Mouse (Mus musculus) olfactory bulb, adult 2 months (tissue): ENCODE results near the gene Ano4. TPM values are rescaled to one million over a fixed set of nuclear protein-coding genes. Genes with fewer than 3 reads are reported as not detected.

Source experiments
- H3K27ac ChIP-seq: fragments of 200-500 bp; 2 replicates; pipeline ENCODE4 v1.5.1; 2012; ENCODE audit warnings: low read depth, low read length; ENCODE audit not compliant: insufficient read depth
- H3K4me1 ChIP-seq: fragments of 200-500 bp; 2 replicates; pipeline ENCODE4 v1.6.1; 2012; ENCODE audit warnings: low read length; ENCODE audit not compliant: control insufficient read depth, insufficient read depth
- H3K4me3 ChIP-seq: fragments of 200-500 bp; 2 replicates; pipeline ENCODE4 v1.5.1; 2012; ENCODE audit warnings: mild to moderate bottlenecking, low read depth, low read length, moderate library complexity; ENCODE audit not compliant: insufficient read depth
- CTCF ChIP-seq: fragments of 200-500 bp; IDR thresholded peaks from 2 replicates; pipeline ENCODE4 v1.5.1; 2012; ENCODE audit warnings: low read depth, mild to moderate bottlenecking, low read length, moderate library complexity; ENCODE audit not compliant: insufficient read depth
- POLR2A ChIP-seq: fragments of 200-500 bp; IDR thresholded peaks from 2 replicates; pipeline ENCODE4 v1.6.1; 2012; ENCODE audit warnings: mild to moderate bottlenecking, low read depth, low read length, moderate library complexity; ENCODE audit not compliant: insufficient read depth
- WGBS: fragments of 180-500 bp; shearing (Covaris S2); methylation state at CpG from one replicate; pipeline ENCODE4 v1.1.7; 2018; 5-methylcytosine and 5-hydroxymethylcytosine counted together
- polyA plus RNA-seq: library from polyadenylated mRNA; stranded (reverse); fragments of >200 nt; gene quantifications from 2 replicates; pipeline ENCODE4 v1.2.4, GENCODE M21; 2012; ENCODE audit warnings: low replicate concordance; ENCODE audit not compliant: missing spikeins, insufficient read depth, insufficient read length

Gene Ano4
- polyA plus RNA-seq, 1 experiment: not detected

DNA sequence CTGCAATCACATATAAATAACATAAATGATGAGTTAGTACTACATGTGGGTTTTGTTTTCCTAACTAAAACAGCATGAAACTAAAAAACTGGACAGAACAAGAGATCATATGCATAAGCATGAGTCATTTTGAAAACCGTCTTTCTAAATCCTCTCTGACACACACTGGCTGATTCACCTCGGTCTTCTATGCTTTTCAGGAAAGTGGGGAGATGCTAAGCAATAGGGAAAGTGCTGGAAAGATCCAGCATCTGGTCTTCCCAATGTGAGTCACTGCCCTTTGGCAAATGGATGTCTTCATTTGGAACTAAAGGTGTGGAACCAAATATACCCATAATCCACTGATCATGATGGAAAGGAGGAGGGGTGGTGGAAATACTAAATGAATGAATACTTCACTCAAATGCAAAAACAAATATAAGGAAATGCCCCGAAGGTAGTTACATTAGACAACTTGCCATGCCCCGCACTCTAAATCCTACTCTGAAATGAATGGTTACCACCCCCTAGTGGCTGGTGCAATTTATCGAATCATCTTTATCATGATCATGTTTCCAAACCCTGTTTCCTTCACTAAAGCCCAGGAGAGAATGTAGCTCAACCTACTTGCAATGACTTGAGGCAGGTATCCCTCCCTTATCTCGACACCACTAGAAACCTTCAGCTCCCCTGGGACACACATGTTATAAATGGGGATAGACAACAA, 122.1 kb downstream of the Ano4 start:
- no peak overlapping the region for H3K4me3 ChIP-seq
- TF ChIP-seq CTCF: no peak
- no peak for TF ChIP-seq POLR2A
- no peaks in the 10 kb centered on the region for H3K4me1 ChIP-seq
- no peak overlapping the region for H3K27ac ChIP-seq
- 69% methylated on average over 6 of the region's 6 CpGs for WGBS

DNA sequence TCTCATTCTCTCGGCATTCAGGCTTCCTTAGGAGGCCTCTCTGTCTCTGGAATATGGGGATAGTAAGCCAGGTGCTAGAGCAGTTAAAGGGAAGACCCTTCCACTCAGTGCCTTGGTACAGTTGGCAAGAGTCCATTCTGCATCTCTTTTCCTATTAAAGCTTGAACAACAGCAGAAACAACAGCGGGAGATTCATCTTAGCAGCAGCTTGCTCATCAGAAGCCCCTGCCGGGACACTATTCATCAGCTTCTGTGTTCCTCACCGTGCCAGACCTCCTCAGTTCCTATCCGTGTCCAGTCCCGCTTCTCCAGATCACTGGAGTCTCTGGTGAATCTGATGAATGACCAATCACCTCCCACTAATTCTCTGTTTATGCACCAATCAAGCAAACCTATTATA, 128.5 kb downstream of the Ano4 start:
- WGBS: 58% methylated on average over 6 of the region's 6 CpGs
- TF ChIP-seq CTCF (no peak), POLR2A (no peak)

DNA sequence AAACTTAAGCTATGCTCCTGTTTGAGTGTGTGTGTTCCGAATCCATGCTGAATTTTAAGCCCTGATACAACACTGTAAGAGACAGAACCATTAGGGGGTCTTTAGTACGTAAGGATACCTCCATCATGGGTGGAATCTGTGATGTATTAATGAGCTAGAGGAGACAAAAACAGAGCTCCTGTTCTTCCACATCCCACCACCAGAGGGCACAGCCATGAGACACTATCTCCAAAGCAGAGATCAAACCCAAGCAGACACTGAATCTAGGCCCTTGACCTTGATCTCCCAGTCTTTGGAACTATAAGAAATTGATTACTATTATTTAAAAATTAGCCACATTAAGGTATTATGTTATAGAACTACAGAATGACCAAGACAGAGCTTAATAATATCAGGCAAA, 138.7 kb downstream of the Ano4 start:
- no peak overlapping the region for H3K4me3 ChIP-seq
- 56% methylated on average over 2 of the region's 2 CpGs for WGBS
- no peak overlapping the region for H3K27ac ChIP-seq
- TF ChIP-seq POLR2A: no peak
- TF ChIP-seq CTCF: no peak
- no peaks in the 10 kb centered on the region for H3K4me1 ChIP-seq

More for the DNA sequence above, 128.5 kb downstream of the Ano4 start:
- Histone ChIP-seq H3K27ac (no peak overlapping the region), H3K4me1 (no peaks in the 10 kb centered on the region), H3K4me3 (no peak overlapping the region)

DNA sequence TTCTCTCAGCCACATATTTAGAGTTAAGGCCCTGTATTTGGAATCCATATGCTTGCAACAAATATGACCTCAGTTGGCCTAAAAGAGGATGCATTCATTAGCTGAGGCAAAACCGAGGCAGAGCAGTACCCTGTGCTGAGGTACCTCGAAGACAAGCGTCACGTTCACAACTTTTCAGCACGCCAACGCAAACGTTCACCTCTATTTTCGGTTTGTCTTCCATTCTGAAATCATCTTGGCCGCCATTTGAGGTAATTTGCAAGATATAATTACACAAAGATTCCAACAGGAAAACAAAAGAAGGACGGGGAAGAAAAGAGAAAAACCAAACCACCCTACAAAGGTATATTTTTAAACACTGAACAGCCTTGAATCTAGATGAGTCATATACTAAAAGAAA, 148.1 kb downstream of the Ano4 start:
- H3K27ac ChIP-seq: peak overlapping the region; percentile 44; the same call in 1 of the 2 replicates
- TF ChIP-seq POLR2A (no peak), CTCF (no peak)
- 47% methylated on average over 10 of the region's 10 CpGs for WGBS

DNA sequence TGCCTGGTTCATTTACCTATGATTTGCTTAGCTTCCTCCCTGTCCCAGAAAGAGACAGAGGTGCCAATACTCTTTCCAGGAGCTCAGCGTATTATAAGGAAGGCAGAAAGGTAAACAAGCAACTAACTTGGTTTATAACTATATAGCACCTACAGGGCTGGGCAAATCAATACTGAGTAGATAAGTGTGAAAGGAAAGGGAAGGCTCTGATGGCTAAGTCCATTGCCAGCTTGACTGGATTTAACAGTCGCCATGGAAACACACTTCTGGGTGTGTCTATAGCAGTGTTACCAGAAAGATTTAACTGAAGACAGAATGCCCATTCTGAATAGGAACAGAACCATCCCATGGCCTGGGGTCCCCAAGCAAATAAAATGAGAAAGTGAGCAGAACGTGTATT, 149.5 kb downstream of the Ano4 start:
- Histone ChIP-seq H3K27ac (no peak overlapping the region), H3K4me1 (peaks cover 5% of the 10 kb centered on the region; the same call in 1 of the 2 replicates), H3K4me3 (no peak overlapping the region)
- WGBS: 86% methylated on average over 3 of the region's 3 CpGs
- no peak for TF ChIP-seq CTCF

More for the DNA sequence above, 148.1 kb downstream of the Ano4 start:
- no peak overlapping the region for H3K4me3 ChIP-seq
- H3K4me1 ChIP-seq: peaks cover 5% of the 10 kb centered on the region; the same call in 1 of the 2 replicates

DNA sequence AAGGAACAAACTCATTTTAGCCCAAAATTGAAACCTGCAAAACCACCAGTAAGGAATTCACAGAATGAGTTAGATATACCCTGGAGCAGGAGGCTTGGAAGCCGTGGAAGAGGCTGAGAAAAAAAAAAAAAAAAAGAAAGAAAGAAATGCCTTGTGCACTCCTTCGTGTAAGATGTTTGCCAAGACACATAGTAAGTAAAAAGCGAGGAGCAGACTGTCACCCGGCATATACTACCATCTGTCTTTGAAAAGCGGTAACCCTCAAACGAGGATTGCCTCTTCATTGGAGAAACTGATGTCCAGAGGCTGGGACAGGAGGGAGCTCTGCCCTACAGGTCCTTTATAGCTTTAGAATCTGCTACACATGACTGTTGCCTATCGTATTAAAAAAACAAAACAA, 150.1 kb downstream of the Ano4 start:
- WGBS: 62% methylated on average over 7 of the region's 7 CpGs
- H3K4me3 ChIP-seq: no peak overlapping the region
- no peak for TF ChIP-seq POLR2A
- TF ChIP-seq CTCF: no peak
- H3K4me1 ChIP-seq: peaks cover 5% of the 10 kb centered on the region; the same call in 1 of the 2 replicates
- H3K27ac ChIP-seq: no peak overlapping the region

DNA sequence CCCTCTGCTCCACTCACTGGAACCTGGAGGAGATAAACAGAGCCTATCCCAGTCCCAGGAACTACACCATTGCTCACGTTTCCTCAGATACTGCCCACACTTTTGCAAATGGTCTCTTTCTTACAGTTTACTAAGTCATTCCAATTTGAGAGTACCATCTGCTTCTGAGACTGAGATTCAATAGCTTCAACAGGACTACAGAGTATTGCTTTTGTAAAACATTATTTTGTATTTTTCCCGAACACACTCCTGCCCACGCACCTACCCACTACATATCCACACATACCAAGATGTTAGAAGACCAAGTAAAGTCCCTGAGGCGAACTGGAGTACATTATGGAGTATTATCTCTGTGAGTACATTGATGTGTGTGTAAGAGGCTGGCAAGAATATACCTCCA, 166.6 kb downstream of the Ano4 start:
- no peak overlapping the region for H3K4me3 ChIP-seq
- TF ChIP-seq CTCF: no peak
- 75% methylated on average over 4 of the region's 4 CpGs for WGBS
- no peak overlapping the region for H3K27ac ChIP-seq
- no peaks in the 10 kb centered on the region for H3K4me1 ChIP-seq

DNA sequence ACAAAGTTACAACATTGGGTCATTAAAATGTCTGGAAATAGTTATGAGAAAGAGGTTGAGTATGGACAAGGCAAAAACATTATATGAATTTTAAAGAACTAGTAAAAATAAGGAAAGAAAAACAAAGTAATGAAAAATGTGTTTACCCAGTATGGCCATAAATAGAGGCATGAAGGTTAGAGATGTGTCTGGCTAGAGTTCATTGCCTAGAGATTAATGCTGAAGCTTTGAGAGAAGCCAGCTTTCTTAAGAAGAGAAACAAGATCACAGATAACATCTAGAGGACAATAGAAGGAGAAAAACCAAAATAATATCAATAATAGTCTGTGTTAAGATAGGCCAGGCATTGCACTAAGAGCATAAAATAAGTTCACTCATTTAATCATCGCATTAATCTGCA, 180.0 kb downstream of the Ano4 start:
- TF ChIP-seq POLR2A (no peak), CTCF (no peak)
- H3K4me1 ChIP-seq: no peaks in the 10 kb centered on the region
- H3K4me3 ChIP-seq: no peak overlapping the region
- no peak overlapping the region for H3K27ac ChIP-seq
- 98% methylated on average over 1 of the region's 1 CpGs for WGBS

DNA sequence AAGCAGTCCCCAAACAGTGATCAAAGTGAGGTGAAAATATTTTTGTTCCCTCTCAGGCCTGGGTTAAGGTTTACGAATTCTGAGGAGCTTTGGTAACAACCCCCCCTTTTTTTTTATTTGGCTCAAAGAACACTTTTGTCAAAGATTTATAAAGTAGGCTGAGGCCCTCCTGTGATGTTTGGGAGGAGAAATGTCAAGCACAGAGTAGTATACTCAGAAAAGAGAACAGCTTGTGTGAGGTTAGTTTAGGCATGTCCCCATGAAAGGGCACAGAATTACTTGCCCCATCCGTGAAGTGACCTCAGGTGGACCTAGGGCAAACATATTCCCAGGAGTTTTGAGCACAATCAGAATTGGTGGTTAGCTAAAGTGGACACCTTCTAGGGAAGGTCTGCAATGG, 189.1 kb downstream of the Ano4 start:
- H3K4me1 ChIP-seq: no peaks in the 10 kb centered on the region
- H3K27ac ChIP-seq: no peak overlapping the region
- 55% methylated on average over 2 of the region's 2 CpGs for WGBS
- no peak overlapping the region for H3K4me3 ChIP-seq
- TF ChIP-seq CTCF (no peak), POLR2A (no peak)

DNA sequence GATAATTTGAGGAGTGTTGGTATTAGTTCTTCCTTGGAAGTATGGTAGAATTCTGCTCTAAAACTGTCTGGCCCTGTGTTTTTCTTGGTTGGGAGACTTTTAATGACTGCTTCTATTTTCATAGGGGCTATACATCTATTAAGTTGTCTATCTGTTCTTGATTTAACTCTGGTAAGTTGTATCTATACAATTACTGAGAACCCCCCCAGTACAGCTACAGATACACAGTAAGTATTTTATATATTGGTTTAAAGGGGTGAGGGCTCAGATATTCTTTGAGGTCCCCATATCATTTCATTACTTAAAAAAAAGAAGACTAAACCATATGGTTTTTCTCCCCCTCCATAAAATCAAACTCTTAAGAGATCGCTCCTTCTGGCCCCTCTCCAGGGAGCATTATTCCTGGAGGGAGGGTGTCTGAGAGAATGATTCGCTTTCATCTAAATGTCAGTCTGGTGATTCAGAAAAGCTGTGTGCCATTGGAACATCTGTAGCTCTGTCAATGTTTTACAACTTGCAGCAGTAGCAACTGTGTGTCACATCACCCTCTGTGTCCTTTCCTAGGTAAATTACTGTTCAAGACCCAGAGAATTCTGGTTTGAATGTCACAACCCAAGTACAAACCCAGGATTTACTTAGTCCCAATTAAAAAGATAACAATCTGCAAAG, 189.6 kb downstream of the Ano4 start:
- no peaks in the 10 kb centered on the region for H3K4me1 ChIP-seq
- TF ChIP-seq CTCF (no peak), POLR2A (no peak)
- H3K4me3 ChIP-seq: no peak overlapping the region
- H3K27ac ChIP-seq: no peak overlapping the region
- 52% methylated on average over 2 of the region's 2 CpGs for WGBS
